Mouse (Mus musculus): Measurements from ENCODE around the gene Cox6a1.
A peak's percentile ranks its signal among the peaks of the same experiment; 100 is the strongest.
"Not testable (repeated sequence)": the region's sequence is repeated elsewhere in the genome, so short reads cannot be mapped to it uniquely, and the experiment has no call there.

The Cox6a1 gene

GRCm38 (mm10) chr5:115347564-115347963 is 1.2 kb downstream of the Cox6a1 start:
- peak; percentile 24 for DNase-seq (ENCODE audit: low spot score)

- no peak for DNase-seq (ENCODE audit: low spot score)
These were observed 7.2 kb downstream of the Cox6a1 start for GRCm38 (mm10) chr5:115341314-115342165.

GRCm38 (mm10) chr5:115340577-115341313 is 8.0 kb downstream of the Cox6a1 start, which contains the start of the genes Gatc and Triap1:
TSS of gene Gatc (minus strand) at chr5:115341178.
TSS of gene Triap1 (plus strand) at chr5:115341225.
- peak; percentile 68 for DNase-seq (ENCODE audit: low spot score)

- DNase-seq (ENCODE audit: low spot score): no peak
These were observed 8.8 kb downstream of the Cox6a1 start for GRCm38 (mm10) chr5:115340007-115340406.

- DNase-seq (ENCODE audit: low spot score): no peak
These were observed 15.2 kb downstream of the Cox6a1 start for GRCm38 (mm10) chr5:115333626-115334025.

GRCm38 (mm10) chr5:115330955-115331354 is 17.8 kb downstream of the Cox6a1 start:
- no peak for DNase-seq (ENCODE audit: low spot score)

DNA sequence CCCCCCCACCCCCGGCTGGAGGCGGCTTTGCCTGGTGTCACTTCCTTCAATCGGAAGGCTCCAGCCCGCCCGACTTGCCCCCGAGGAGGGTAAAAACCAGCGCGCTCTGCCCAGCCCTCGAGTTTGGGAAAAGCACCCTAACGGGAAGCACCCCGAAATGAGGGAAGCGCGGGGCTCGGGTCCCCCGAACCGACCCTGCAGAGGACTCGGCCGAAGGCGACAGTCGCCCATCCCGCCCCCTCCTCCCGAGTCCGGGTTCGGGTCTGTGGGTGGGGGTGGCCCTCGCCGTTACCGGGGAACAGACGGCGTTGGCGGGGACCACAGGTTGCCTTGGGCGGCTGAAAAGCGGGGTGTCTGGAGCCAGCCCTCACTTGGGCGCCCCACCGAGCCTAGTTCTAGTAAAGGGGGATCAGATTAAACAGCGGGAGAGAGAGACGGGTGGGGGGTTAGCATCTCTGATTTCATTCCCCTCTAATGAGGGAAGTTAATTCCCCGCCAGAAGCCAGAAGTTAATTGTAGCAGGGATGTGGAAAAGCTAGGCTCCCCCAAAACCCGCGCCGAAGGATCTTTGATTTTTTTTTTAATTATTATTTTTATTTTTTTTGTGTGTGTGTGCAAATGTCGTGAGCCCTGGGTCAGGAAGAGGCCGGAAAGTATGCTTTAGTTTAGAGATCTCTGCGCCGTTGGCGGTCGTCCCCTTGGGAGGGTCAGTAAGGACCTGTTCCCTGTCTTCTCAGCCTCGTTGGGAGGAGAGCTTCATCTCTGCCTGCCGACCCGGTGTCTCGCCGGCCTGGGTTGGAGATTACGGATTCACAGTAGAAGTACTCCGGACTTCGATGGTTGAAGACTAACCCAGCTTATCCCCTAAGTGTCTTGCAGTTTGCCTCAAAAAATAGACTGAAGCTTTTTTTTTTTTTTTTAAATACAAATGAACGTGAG is 20.9 kb downstream of the Cox6a1 start:
- DNase-seq (ENCODE audit: low spot score): no peak

DNA sequence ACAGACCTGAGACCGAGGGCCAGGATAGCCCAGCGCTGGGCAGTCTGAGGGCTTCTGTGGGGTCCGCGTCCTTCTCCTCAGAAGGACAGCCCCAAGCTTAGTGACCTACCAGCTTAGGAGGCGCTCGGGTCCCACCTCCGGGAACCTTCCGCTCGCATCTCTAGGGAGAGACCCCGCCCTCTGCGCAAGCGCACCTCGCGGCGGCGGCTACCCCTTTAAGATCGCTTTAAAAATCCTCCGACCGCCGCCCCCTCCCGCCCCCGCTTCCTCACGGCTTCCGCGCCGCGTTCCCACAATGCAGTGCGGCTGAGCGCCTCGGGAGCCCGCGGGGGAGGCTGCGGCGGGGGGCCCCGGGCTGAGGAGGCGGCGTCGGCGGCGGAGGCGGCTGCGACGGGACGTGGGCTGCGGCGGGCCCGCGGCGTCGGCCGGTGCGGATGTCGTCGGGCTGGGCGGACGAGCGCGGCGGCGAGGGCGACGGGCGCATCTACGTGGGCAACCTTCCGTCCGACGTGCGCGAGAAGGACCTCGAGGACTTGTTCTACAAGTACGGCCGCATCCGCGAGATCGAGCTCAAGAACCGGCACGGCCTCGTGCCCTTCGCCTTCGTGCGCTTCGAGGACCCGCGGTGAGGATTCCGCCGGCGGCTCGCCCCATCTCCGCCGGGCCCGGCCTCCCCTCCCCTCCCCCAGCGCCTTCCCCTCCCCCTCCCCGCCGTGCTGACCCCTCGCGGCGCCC is 21.7 kb downstream of the Cox6a1 start, which contains the start of gene Srsf9:
TSS of gene Srsf9 (plus strand) at position 303 of the 735 bp plus-strand sequence.
- DNase-seq (ENCODE audit: low spot score): peak; percentile 81

DNA sequence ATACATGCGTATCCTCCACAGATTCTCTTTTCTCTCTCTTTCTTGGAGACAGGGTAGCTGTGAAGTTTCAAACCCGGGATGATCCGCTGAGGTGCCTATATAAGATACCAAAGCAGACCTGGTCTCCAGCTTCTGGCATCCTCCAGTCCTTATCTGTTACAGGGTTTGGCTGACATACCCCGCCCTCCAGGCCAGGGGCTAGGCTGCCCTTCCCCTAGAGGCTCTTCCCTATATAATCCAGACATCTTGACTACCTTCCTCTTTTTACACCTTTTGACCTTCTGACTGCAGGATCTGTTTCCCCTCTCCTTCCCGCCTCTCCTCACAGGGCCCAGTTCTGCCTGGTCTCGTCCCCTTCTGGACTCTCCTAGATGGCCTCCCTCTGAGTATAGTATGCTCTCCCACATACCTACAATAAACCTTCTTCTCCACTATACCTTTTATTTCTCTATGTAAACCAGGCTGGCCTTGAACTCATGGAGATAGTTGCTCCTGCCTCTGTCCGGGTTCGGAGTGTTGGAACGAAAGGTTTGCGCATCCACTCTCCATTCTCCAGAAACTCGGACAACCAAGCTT is 22.4 kb downstream of the Cox6a1 start:
- no peak for DNase-seq (ENCODE audit: low spot score)

GRCm38 (mm10) chr5:115319004-115319940 is 29.5 kb downstream of the Cox6a1 start:
- DNase-seq (ENCODE audit: low spot score): peak; percentile 41

DNA sequence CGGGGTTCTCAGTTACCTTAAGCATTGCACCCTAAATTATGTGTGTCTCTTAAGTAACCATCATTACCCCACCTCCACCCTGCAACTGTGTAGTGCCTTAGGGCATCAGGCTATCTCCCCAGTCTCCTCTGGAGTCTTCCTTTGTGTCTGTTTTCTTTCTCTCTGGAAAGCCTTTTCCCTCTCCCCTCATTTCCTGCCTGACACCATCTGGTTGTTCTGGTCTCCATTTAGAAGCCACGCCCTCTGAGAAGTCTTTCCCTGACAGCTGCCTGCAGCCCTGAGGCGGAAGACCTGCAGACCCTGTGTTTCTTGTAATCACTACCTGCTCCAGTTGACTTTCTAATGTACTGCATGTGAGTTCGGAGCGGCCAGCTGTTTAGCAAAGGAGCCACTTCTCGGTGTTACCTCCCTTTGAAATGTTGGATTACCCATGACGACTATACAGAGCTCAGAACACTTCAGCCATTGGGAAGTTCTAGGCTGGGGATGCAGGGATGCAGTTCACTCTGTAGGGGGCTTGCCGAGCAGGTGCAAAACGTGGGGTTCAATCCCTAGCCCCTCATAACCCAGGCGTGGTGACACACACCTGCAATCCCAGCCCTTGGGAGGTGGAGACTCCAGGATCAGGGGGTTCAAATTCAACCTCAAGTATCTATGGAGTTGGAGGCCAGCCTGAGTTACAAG is 31.0 kb downstream of the Cox6a1 start:
- DNase-seq (ENCODE audit: low spot score): no peak

DNA sequence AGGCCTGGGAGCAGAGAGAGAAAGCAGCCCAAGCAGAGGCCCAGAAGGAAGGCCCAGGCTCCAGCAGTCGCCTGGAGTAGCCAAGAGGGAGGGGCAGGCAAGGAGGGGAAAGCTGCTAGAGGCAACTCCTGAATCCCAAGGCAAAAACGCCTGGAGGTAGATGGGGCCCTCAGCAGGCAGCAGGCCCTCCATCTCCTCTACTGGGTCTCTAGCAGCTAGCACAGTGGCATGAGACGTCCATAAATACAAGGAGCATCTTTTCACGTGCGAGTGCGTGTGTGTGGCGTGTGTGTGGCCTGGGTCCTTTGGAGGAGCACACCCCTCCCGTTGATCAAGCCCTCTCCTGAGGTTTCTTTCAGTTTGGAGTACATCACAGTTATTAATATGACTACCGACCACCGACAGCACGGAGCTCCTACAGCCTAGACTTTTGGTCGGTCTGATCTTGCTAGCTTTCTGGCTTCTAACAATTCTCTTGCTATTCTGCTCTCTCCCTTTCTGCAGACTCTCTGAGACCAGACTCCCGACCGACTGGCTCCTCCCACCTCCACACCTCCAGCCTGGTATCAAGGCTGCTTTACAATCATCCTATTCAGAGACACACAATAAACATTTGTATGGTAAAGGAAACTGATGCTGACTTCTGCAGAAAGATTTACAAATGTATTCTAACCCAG is 31.7 kb downstream of the Cox6a1 start:
- no peak for DNase-seq (ENCODE audit: low spot score)

DNA sequence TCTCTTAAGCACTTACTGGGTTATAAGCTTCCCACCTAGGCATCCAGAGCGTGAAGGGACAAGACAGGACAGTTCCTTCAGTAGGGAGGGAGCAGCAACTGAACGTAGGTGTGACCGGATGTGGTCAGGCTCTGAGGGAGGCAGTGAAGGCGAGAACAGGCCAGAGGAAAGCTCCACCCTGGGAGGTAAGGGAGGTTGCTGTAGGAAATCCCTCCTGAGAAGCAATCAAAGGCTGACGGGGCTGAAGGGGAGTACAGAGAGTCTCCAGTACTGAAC is 35.2 kb downstream of the Cox6a1 start:
- DNase-seq (ENCODE audit: low spot score): no peak

DNA sequence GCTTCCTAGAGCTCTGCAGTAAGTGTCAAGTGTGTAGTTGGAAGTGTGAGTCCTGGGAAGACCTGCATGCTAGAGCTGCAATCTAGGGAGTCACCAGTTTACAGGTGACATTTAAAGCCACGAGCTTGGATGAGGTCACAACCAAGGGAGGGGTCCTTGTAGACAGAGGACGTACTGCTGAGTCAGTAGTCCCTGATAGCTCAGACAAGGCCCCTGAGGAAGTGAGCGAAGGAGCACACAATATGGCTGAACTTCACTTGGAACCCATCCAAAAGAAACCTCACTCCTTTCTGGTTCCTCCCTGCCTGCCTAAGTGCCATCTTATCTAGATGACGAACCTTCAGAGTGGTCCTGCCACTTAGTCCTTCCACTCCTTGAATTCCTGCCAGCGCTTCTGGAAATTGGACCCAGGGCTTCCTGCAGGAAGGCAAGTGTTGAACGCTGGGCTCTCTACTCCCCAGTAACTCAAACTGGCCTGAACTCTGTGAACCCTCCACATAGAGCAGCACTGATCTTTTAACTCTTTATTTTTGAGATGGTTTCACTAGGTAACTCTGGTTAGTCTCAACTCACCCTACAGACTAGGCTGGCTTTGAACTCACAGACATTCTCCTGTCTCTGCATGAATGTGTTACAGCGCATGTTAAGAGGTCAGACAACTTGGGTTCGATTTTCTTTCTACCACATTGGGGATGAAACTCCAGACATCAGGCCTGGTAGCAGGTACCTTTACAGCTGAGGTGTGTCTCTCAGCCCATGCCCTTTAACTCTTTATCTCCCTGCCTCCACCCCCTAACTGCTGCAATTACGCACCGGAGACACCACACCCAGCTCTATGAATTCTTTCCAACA is 35.7 kb downstream of the Cox6a1 start:
- DNase-seq (ENCODE audit: low spot score): no peak

DNA sequence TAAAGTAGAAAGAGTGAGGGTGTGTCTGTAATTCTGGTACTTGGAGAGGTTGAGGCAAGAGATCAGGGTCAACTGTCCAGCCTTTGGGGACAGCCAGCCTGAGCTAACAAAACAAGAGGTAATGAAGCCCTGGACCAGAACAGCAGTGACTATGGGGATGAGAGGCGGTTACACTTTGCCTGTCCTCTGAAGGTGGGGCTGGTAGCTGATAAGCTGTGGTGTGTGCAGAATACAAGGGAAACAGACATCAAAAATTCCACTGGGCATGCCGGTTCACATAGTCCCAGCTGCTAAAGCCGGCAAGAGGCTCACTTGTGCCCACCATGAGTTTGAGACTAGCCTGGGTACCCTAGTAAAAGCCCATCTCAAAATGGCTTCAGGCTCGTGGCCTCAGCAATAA is 36.4 kb downstream of the Cox6a1 start:
- DNase-seq (ENCODE audit: low spot score): no peak

GRCm38 (mm10) chr5:115302190-115302589 is 46.6 kb downstream of the Cox6a1 start:
- DNase-seq (ENCODE audit: low spot score): not testable (repeated sequence)

DNA sequence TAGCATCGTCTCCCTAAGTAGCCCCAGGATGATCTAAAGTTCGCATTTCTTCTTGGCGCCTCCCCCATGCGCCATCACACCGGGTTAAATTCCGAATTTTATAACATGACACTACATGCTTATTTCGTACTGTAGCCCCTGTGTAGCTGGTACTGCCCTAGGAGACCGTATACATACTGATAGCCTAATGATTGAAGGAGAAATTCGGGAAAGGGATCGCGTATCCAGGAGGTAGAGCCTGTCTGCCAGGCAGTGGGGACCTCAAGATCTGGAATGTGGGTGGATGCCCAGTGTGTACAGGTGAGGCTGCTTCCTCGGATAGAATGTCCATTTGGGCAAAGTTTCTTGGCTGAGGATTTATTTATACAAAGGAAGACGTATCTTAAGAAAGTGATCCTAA is 47.2 kb downstream of the Cox6a1 start:
- no peak for DNase-seq (ENCODE audit: low spot score)

Data from urinary bladder, postnatal 10 days (tissue).